Mouse (Mus musculus) left cerebral cortex, adult 18-20 months (tissue): ENCODE results near the gene Nat14. TPM values are rescaled to one million over a fixed set of nuclear protein-coding genes. Genes with fewer than 3 reads are reported as not detected.
A peak's percentile ranks its signal among the peaks of the same experiment; 100 is the strongest.
"Not testable (repeated sequence)": the region's sequence is repeated elsewhere in the genome, so short reads cannot be mapped to it uniquely, and the experiment has no call there.

ENCODE experiments used
- DNase-seq, 2 experiments: peaks; one replicate each; pipeline ENCODE4 v3.0.0; 2021 to 2022; ENCODE audit warnings: low spot score in 2 of 2, mixed read lengths in 1 of 2
- long read RNA-seq, 2 experiments: library from polyadenylated mRNA; stranded (forward); transcript quantifications; one replicate each; pipeline ENCODE4 v2.0.0; 2021
- total RNA-seq, 2 experiments: library from RNA; stranded (reverse); gene quantifications; 2 replicates each; pipeline ENCODE4 v1.2.3; 2021

Nat14 gene
- total RNA-seq, result 100 to 1,000 TPM; 104 TPM
- long read RNA-seq, experiment 1, transcript Nat14-201 (3 exons, 1,612 nt), result major isoform, 34 of 152 reads
- long read RNA-seq, experiment 1, transcript Nat14-205 (2 exons, 476 nt), result minor isoform, 12 of 152 reads
- long read RNA-seq, experiment 1, transcript Nat14-204 (3 exons, 1,415 nt), result minor isoform, 20 of 152 reads
- long read RNA-seq, experiment 1, partial matches to known transcripts, result 42 of 152 reads
- long read RNA-seq, experiment 1, other reads (novel, unspliced or antisense), result 43 of 152 reads
- long read RNA-seq, experiment 2, transcript Nat14-201 (3 exons, 1,612 nt), result major isoform, 32 of 121 reads
- long read RNA-seq, experiment 2, transcript Nat14-204 (3 exons, 1,415 nt), result minor isoform, 14 of 121 reads
- long read RNA-seq, experiment 2, transcript Nat14-205 (2 exons, 476 nt), result minor isoform, 7 of 121 reads
- long read RNA-seq, experiment 2, partial matches to known transcripts, result 28 of 121 reads
- long read RNA-seq, experiment 2, other reads (novel, unspliced or antisense), result 40 of 121 reads

DNA sequence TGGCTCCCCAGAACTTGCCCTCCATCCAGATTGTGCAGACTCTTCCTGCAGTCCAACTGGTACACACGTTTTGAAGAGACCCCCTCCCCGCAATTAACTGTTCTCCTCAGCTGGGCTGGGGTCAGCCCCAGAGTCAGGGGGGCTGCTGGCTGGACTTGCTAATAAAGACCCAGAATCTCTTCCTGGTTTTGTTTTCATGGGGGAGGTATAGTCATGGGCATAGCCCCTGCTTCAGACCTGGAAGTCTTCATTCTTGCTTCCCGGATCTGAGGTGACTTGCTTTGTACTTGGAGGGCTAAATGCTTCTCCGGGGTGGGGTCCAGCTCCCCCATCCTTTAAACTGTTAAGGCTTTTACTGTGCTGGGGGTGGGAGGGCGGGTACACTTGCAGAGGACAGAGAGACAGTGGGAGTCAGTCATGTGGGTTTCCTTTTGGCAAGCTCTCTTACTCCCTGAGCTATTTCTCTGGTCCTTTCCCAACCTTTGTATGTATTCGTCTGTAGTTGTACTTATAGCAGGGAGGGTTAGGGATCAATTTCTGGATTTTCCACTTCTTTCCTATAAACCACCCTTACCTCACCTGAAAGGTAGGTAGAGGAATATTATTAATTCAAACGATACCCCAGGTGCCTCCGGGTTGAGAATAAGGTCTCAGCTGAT, at the start of gene Nat14:
Gene Nat14, plus strand, starts transcription at position 205 of the 659 bp plus-strand sequence.
- DNase-seq, result no peak

DNA sequence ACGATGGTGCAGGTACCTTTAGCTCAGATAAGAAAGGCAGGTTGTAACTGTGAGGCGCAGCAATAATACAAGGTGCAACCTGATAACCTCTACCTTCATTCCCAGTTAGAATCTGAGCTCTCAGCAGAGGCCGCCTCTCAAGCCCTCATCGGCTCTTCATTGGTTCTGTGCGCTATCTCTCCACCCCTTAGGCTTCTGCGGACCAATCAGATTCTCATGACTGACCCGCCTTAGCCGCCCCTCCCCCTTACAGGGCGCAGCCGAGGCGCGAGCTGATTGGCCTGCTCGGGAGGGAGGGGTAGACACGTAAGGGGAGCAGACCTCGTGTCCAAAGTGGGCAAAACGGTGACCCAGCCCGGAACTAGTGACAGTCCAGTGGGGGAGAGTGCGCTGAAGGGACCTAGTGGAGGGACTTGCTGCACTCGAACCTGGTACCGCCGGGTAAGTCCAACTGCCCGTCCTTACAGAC, 45.0 kb upstream of the Nat14 start, which contains the start of gene Isoc2a:
Gene Isoc2a, plus strand, starts transcription at position 401 of the 469 bp plus-strand sequence.
- peak; percentile 77 to 86 for DNase-seq

DNA sequence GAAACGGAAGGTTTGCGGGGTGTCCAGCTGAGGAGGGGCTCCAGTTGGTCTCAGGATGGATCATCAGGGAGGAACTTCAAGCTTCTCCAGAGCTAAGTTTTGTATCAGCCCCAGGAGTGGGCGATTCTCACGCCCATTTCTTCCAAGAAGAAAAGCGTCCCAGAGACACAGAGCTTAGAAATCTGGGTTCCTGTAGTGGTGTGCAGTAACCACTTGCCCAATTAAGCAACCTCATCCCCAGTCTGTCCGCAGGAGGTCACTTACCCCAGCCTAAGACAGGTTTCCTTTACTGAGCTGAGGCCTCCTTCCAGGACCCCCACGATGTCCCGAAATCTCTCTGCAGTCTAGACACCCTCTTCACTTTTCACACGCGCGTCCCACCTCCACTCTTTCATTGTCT, 44.6 kb upstream of the Nat14 start:
- DNase-seq, result no peak

GRCm38 (mm10) chr7:4878186-4878585, 43.6 kb upstream of the Nat14 start:
- no peak for DNase-seq

DNA sequence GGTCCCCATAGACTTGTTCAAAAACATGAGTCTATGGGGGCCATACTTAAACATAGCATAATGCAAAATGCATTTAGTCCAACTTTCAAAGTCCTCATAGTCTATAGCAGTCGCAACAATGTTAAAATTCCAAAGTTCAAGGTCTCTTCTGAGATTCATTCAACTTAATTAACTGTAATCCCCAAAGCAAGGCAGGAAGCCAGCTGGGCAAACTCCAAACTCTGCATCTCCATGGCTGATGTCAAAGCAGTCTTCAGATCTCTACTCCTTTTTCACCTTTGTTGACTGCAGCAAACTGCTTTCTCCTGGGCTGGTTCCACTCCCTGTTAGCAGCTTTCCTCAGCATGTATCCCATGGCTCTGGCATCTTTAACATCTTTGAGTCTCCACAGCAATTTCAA, 42.8 kb upstream of the Nat14 start:
- DNase-seq, result not testable (repeated sequence)

GRCm38 (mm10) chr7:4886680-4887079, 35.1 kb upstream of the Nat14 start:
- no peak for DNase-seq

GRCm38 (mm10) chr7:4895186-4895585, 26.6 kb upstream of the Nat14 start:
- DNase-seq, result no peak

DNA sequence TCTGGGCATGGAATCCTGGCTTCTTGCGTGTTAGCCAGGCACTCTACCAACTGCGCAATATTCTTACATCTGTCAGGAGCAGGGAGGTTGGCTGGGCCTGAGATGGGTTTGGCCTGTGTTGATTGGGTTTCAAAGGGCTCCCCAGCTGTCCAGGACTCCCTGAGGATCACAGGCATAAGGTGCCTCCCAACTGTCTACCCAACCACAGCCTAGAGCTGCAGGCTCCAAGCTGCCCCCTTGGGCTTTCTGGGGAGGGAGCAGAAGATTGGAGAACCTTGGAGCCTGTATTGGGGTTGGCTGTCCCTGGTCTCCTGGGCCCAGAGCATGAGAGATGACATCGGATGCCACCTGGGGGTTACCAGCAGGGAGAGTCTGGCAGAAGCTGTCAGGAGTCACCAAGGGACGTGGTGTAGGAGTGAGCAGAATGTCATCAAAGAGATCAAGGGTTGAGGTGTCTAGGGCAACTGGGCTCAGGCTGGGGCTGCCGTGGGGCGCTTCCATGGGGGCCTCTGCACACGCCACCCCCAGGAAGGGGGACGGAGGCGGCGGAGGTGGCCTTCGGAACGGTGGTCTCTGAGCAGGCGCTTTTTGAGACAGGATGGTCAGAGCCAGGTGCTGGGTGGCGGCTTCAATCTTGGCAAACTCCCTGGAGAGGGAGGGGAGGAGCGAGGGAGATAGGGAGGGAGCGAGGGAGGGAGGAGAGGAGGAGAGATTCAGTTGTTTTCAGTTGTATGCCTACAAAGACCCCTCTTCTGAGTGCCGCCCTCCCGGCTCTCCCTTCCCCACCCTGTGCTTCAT, 22.8 kb upstream of the Nat14 start:
- DNase-seq, result no peak

GRCm38 (mm10) chr7:4899649-4900522, 21.9 kb upstream of the Nat14 start:
- no peak for DNase-seq

- no peak for DNase-seq
Measured at GRCm38 (mm10) chr7:4900523-4900851, 21.3 kb upstream of the Nat14 start.

DNA sequence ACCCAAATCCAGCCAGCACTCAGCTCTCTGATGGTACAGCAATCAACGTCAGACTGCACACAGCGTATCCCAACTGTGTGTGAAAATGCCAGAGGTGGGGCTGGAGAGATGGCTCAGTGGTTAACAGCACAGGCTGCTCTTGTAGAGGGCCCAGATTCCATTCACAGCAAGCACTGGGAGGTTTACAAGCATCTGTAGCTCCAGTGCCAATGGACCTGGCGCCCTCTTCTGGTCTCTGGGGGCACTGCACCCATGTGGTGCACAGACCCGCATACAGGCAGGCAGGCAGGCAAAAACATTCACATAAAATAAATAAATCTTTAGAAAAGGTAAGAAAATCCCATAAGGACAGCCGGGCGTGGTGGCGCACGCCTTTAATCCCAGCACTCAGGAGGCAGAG, 20.7 kb upstream of the Nat14 start:
- DNase-seq, result no peak

DNA sequence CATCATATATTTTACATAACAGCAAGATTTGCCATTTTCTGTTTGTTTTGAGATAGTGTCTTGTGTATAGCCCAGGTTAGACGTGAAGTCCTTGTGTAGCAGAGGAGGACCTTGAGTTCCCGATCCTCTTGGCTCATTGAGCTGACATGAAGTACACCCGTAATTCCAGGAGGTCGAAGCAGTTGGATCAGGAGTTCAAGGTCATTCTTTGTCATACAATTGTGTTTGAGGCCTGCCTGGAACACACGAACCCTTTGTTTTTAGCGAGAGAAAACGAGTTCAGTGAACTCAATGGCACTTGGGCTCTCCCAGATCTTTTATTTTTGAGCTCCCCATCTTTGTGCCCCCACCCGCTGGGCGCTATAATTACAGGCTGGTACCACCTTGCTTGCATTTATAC, 19.4 kb upstream of the Nat14 start:
- no peak for DNase-seq

- no peak for DNase-seq
Measured at GRCm38 (mm10) chr7:4906466-4906950, 15.3 kb upstream of the Nat14 start, which contains the start of gene Gm36210. Gene Gm36210, minus strand, starts transcription at chr7:4906516.

DNA sequence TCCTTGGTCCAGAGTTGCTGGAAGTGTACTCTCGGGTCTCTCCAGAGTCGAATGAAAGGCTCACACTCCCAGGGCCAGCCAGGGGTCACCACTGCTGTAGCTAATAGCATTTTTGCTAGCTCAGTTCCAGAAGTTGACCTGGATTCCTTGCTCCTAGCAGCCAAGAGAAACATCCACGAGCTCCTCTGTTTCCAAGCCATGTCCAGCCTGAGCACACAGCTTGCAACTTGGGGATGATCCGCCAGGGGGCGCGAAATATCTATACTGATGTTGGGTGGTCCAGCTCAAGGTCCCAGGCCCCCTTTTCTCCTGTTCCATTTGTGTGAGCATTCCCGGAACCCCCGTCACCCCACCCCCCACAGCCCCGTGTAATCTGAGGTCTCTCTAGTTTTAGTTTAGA, 10.3 kb upstream of the Nat14 start:
- DNase-seq, result peak; percentile 46 to 73

DNA sequence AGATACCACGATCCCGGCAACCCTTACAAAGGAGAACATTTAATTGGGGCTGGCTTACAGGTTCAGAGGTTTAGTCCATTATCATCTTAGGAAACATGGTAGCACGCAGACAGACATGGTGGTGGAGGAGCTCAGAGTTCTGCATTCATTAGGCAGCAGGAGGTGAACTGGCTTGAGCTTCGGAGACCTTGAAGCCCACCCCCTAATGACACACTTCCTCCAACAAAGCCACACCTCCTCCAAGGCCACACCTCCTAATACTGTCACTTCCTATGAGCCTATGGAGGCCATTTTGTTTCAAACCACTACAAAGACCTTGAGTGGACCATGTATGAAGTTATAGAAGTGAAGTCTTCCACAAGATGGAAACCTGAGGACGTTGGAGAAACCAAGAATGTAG, 9.6 kb upstream of the Nat14 start:
- no peak for DNase-seq

DNA sequence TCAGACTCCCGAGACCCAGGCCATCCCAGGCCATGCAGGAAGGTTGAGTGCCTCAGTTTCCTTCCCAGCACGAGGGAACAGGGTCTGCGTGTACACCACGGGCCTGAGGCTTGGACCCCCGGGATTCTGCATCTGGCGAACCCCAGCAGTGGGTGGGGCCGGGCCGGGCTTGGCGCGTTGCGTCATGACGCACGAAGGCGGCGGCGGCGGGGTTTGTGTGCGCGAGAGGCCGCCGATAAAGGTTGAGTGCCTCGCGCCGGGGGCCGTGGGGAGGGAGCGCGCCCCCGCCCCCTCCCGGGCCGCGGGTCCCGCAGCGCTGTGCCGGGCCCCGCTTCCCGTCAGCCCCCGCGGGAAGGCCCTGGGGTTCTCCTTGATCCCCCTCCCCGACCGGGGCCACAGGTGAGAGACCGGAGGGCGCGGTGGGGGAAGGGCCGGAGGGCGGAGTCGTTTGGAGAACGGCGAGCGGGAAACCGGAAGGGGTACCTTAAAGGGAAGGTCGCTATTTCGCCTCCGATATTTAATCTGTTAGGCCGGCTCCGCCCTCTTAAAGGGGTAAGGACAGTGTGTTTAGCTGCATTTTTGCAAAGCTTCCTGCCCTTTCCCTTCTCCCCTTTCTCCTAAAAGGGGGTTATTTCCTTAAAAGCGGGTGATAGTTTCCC, 6.7 kb upstream of the Nat14 start, which contains the start of gene Zfp628:
Gene Zfp628, plus strand, starts transcription at position 211 of the 659 bp plus-strand sequence.
- DNase-seq, result peak; percentile 95 to 96

DNA sequence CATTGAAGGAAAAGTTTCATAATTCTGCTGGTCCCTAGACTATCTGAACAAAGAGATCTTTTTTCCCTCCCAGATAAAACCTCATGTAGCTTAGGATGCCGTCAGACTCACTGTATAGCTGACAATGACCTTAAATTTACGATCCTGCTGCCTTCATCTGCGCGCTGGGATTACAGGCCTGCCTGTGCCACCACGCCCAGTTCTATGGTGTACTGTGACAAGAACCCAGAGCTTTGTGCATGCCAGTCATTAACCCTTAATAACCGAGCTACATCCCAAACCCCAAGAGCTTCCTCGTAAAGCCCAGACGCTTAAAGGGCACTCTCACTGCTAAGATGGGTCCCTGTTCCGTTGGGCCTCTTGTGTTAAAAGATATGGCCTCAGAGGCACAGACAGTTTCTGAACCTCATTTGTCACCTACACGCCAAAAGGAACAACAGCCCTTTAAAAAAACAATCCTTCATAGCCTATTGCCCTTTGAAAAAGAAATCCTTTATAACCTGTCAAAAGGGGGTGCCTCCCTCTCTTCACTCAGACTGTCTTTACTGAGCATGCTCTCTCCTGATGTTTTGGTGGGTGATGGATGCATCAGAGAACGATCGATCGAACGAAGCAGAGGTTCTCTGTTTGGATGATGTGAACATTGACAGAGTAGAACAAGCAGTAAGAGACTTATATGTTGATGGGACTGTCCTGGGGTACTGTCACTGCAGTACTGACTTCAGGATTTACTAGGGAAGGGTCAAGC, 6.0 kb upstream of the Nat14 start:
- peak in 1 of 2 experiments; percentile 46 for DNase-seq

- no peak for DNase-seq
Measured at GRCm38 (mm10) chr7:4917494-4917893, 4.3 kb upstream of the Nat14 start.

DNA sequence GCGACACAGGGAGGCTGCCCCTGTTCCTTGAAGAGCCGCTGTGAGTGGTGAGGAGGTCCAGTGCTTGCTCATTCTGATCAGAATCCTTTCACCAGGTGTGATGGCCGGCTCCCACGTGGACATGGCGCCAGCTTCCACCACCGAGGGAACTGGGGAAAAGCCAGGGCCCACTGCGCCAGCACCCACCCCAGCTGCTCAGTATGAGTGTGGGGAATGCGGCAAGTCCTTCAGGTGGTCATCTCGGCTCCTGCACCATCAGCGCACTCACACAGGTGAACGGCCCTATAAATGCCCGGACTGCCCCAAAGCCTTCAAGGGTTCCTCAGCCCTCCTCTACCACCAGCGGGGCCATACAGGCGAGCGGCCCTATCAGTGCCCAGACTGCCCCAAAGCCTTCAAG, 3.1 kb upstream of the Nat14 start:
- DNase-seq, result no peak
